Mouse (Mus musculus) neural tube, embryonic 13.5 days (tissue): Measurements from ENCODE around the gene Hydin. TPM values are rescaled to one million over a fixed set of nuclear protein-coding genes. Genes with fewer than 3 reads are reported as not detected.
"Not testable (repeated sequence)": the region's sequence is repeated elsewhere in the genome, so short reads cannot be mapped to it uniquely, and the experiment has no call there.

ENCODE experiments used
- ATAC-seq: fragments of 200-750 bp; cut with Nextera tagmentation; 2 replicates; pipeline ENCODE4 v1.8.0; 2017; ENCODE audit warnings: low read depth, mild to moderate bottlenecking, moderate TSS enrichment, moderate library complexity
- H3K27ac ChIP-seq: fragments of 300-500 bp; sonication (generic); replicated peaks from 2 replicates; pipeline ENCODE4 v1.5.1; 2015; ENCODE audit warnings: moderate library complexity, mild to moderate bottlenecking, inconsistent platforms
- H3K27me3 ChIP-seq: fragments of 300-500 bp; sonication (generic); 2 replicates; pipeline ENCODE4 v1.6.1; 2015; ENCODE audit warnings: mild to moderate bottlenecking, inconsistent platforms
- H3K36me3 ChIP-seq: fragments of 300-500 bp; sonication (generic); 2 replicates; pipeline ENCODE4 v1.6.1; 2015; ENCODE audit warnings: mild to moderate bottlenecking, inconsistent platforms
- H3K4me1 ChIP-seq: fragments of 300-500 bp; sonication (generic); replicated peaks from 2 replicates; pipeline ENCODE4 v1.6.1; 2015; ENCODE audit warnings: inconsistent platforms
- H3K4me2 ChIP-seq: fragments of 300-500 bp; sonication (generic); 2 replicates; pipeline ENCODE4 v1.6.1; 2015; ENCODE audit warnings: inconsistent platforms, mild to moderate bottlenecking, moderate library complexity
- H3K4me3 ChIP-seq: fragments of 300-500 bp; sonication (generic); 2 replicates; pipeline ENCODE4 v1.5.1; 2015; ENCODE audit warnings: mild to moderate bottlenecking, inconsistent platforms
- H3K9ac ChIP-seq: fragments of 300-500 bp; sonication (generic); 2 replicates; pipeline ENCODE4 v1.6.1; 2015; ENCODE audit warnings: moderate library complexity, mild to moderate bottlenecking, inconsistent platforms
- H3K9me3 ChIP-seq: fragments of 300-500 bp; sonication (generic); 2 replicates; pipeline ENCODE4 v1.6.1; 2016; ENCODE audit warnings: inconsistent platforms
- WGBS: fragments of 180-500 bp; shearing (Covaris S2); methylation state at CpG from one replicate; pipeline ENCODE4 v1.1.7; 2015; 5-methylcytosine and 5-hydroxymethylcytosine counted together
- polyA plus RNA-seq: library from polyadenylated mRNA; unstranded; fragments of >200 nt; fragmentation: Nextera tagmentation; extraction: Ambion mirVana; gene quantifications from 2 replicates; pipeline ENCODE4 v1.2.1, GENCODE M21; 2015

The Hydin gene
- polyA plus RNA-seq, 1 experiment from 2014 or later: 0.07 TPM

- Histone ChIP-seq H3K9me3 (no peaks in the 10 kb centered on the region), H3K4me2 (no peak overlapping the region), H3K4me1 (no peaks in the 10 kb centered on the region), H3K9ac (no peak overlapping the region), H3K27ac (no peak overlapping the region), H3K4me3 (no peak overlapping the region), H3K36me3 (no peaks in the 10 kb centered on the region), H3K27me3 (no peaks in the 10 kb centered on the region)
- no peak for ATAC-seq
- 81% methylated on average over 4 of the region's 4 CpGs for WGBS
These were observed 271.1 kb downstream of the Hydin start for GRCm38 (mm10) chr8:110537849-110538248.

- Histone ChIP-seq H3K27ac (no peak overlapping the region), H3K4me1 (no peaks in the 10 kb centered on the region), H3K4me3 (no peak overlapping the region), H3K4me2 (no peak overlapping the region), H3K36me3 (no peaks in the 10 kb centered on the region), H3K27me3 (no peaks in the 10 kb centered on the region), H3K9ac (no peak overlapping the region), H3K9me3 (no peaks in the 10 kb centered on the region)
- ATAC-seq: no peak
- WGBS: 74% methylated on average over 1 of the region's 1 CpGs
These were observed 283.6 kb downstream of the Hydin start for GRCm38 (mm10) chr8:110550343-110550742.

- not testable (repeated sequence) for H3K4me2 ChIP-seq, H3K4me1 ChIP-seq, H3K27me3 ChIP-seq, H3K36me3 ChIP-seq, ATAC-seq, H3K27ac ChIP-seq, H3K9ac ChIP-seq, H3K4me3 ChIP-seq, H3K9me3 ChIP-seq
These were observed 285.3 kb downstream of the Hydin start for GRCm38 (mm10) chr8:110552111-110552510.

DNA sequence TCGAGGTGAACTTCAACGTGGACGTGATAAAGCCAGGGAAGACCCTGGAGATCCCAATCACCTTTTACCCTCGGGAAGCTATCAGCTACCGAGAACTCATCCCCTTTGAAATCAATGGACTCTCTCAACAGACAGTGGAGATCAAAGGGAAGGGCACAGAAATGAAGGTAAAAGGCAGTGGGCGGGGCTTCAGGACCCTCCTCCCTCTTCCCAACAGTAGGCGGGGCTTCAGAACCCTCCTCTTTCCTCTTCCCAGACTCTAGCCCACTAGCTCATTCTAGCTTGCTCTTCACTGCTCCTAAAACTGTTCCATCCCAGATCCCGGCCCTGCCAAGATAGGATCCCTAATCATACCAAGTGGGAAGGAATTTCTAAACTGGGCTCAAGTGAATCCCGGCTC lies 325.9 kb downstream of the Hydin start:
- Histone ChIP-seq H3K9me3 (no peaks in the 10 kb centered on the region), H3K4me3 (no peak overlapping the region), H3K9ac (no peak overlapping the region), H3K27ac (no peak overlapping the region), H3K27me3 (no peaks in the 10 kb centered on the region), H3K4me1 (no peaks in the 10 kb centered on the region), H3K4me2 (no peak overlapping the region), H3K36me3 (no peaks in the 10 kb centered on the region)
- WGBS: 81% methylated on average over 9 of the region's 9 CpGs
- ATAC-seq: no peak

DNA sequence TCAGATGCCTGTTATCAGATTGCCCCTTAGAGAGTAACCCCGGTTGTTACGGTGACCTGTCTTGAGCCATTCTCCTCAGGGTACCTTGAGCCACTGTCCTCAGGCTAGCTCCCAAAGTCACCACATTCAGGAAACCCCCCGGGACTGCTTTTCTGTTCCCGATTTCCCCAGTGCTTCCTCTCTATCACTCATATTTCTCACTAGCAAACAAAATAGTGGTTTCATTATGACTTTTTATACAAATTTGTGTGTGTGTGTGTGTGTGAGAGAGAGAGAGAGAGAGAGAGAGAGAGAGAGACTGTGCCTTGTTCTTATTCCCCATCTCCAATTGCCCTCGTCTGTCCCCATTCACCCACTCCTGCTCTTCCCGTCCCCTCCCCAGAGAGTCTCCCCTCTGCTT lies 327.4 kb downstream of the Hydin start:
- H3K27ac ChIP-seq: no peak overlapping the region
- H3K4me3 ChIP-seq: no peak overlapping the region
- H3K36me3 ChIP-seq: no peaks in the 10 kb centered on the region
- H3K9me3 ChIP-seq: no peaks in the 10 kb centered on the region
- no peak overlapping the region for H3K9ac ChIP-seq
- 76% methylated on average over 6 of the region's 6 CpGs for WGBS
- no peak overlapping the region for H3K4me2 ChIP-seq
- no peaks in the 10 kb centered on the region for H3K4me1 ChIP-seq
- no peaks in the 10 kb centered on the region for H3K27me3 ChIP-seq
- no peak for ATAC-seq

GRCm38 (mm10) chr8:110604556-110604955 lies 337.8 kb downstream of the Hydin start:
- Histone ChIP-seq H3K27me3 (no peaks in the 10 kb centered on the region), H3K9me3 (no peaks in the 10 kb centered on the region)
- WGBS: 6% methylated on average over 1 of the region's 1 CpGs

DNA sequence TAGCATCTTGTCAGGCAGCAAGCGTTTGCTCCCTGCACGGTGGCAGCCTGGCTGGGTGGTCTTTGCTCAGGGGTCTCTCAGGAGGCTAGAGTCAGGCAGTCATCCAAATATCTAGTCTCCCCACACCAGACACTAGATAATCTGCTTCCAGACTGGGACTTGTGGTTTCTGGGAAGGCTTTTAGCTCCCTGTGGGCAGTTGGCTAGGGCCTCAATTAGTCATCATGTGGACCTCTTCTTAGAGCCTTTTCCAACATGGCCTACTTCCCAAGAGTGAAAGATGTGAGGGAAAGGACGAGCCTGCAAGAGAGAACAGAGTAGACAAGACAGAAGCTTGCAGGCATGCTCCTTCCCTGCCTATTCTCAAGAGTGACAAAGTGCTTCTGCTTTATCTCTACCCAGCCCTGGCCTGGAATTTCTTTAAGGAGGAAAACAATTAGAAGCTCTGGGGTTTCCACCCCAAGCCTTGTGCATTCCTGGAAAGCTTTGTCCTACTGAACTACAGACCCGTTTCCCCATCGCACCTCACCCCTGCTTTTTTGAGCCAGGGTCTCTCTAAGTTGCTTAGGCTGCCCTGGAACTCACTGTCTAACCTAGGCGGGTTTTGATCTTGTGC lies 338.7 kb downstream of the Hydin start:
- 61% methylated on average over 6 of the region's 6 CpGs for WGBS
- H3K9me3 ChIP-seq: no peaks in the 10 kb centered on the region
- no peak overlapping the region for H3K4me3 ChIP-seq
- no peak overlapping the region for H3K4me2 ChIP-seq
- no peak overlapping the region for H3K9ac ChIP-seq
- no peak for ATAC-seq
- no peaks in the 10 kb centered on the region for H3K4me1 ChIP-seq
- H3K27me3 ChIP-seq: no peaks in the 10 kb centered on the region
- no peaks in the 10 kb centered on the region for H3K36me3 ChIP-seq
- H3K27ac ChIP-seq: no peak overlapping the region

More at GRCm38 (mm10) chr8:110604556-110604955, 337.8 kb downstream of the Hydin start:
- ATAC-seq: no peak
- H3K4me1 ChIP-seq: no peaks in the 10 kb centered on the region
- no peak overlapping the region for H3K4me2 ChIP-seq
- no peak overlapping the region for H3K4me3 ChIP-seq
- no peak overlapping the region for H3K9ac ChIP-seq
- H3K36me3 ChIP-seq: no peaks in the 10 kb centered on the region
- H3K27ac ChIP-seq: no peak overlapping the region

GRCm38 (mm10) chr8:110615730-110616129 lies 349.0 kb downstream of the Hydin start:
- peaks cover 14% of the 10 kb centered on the region; the same call in 1 of the 2 replicates for H3K27me3 ChIP-seq
- H3K4me2 ChIP-seq: no peak overlapping the region
- no peaks in the 10 kb centered on the region for H3K9me3 ChIP-seq
- 71% methylated on average over 3 of the region's 3 CpGs for WGBS
- H3K36me3 ChIP-seq: no peaks in the 10 kb centered on the region
- H3K4me3 ChIP-seq: no peak overlapping the region
- no peak for ATAC-seq
- H3K9ac ChIP-seq: no peak overlapping the region
- H3K27ac ChIP-seq: no peak overlapping the region
- H3K4me1 ChIP-seq: peaks cover 24% of the 10 kb centered on the region

- H3K4me3 ChIP-seq: peak overlapping the region; percentile 96
- WGBS: 25% methylated on average over 14 of the region's 14 CpGs
- ATAC-seq: peak; percentile 49
- peak overlapping the region; percentile 85 for H3K9ac ChIP-seq
- H3K4me2 ChIP-seq: peak overlapping the region; percentile 95
- H3K4me1 ChIP-seq: peaks cover 32% of the 10 kb centered on the region
- H3K27me3 ChIP-seq: peaks cover 14% of the 10 kb centered on the region; the same call in 1 of the 2 replicates
- H3K9me3 ChIP-seq: no peaks in the 10 kb centered on the region
- no peaks in the 10 kb centered on the region for H3K36me3 ChIP-seq
- H3K27ac ChIP-seq: peak overlapping the region; percentile 69
These were observed 351.1 kb downstream of the Hydin start for GRCm38 (mm10) chr8:110617801-110618358.

- peaks cover 32% of the 10 kb centered on the region for H3K4me1 ChIP-seq
- peak within 1 kb of the TSS; percentile 85 for H3K9ac ChIP-seq
- H3K27ac ChIP-seq: peak within 1 kb of the TSS; percentile 69
- H3K27me3 ChIP-seq: peaks cover 14% of the 10 kb centered on the region; the same call in 1 of the 2 replicates
- H3K4me2 ChIP-seq: peak within 1 kb of the TSS; percentile 95
- H3K9me3 ChIP-seq: no peaks in the 10 kb centered on the region
- WGBS: under 1% methylated on average over 67 of the region's 67 CpGs
- H3K36me3 ChIP-seq: no peaks in the 10 kb centered on the region
- H3K4me3 ChIP-seq: peak within 1 kb of the TSS; percentile 96
- ATAC-seq: peak; percentile 97
These were observed 351.8 kb downstream of the Hydin start, which contains the start of gene Vac14 for GRCm38 (mm10) chr8:110618391-110619207. Gene Vac14, plus strand, starts transcription at chr8:110618585.

DNA sequence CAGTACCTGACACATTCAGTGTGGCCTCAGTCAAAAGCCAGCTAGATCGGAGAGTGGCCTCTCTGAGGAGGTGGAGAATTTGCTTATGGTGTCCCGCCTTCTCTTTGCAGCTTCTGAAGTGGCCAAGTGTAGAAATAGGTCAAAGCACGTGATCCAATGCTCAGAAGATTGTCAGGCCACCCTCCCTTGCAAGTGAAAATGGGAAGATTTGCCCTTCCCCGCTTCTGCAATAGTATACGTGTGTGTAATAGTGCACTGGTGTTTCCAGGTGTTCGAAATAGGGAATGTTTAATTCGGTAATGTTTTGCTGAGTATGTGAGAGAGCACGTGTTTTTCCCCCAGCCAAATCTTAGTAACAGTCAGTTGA lies 352.4 kb downstream of the Hydin start:
- ATAC-seq: no peak
- Histone ChIP-seq H3K4me2 (peak overlapping the region; percentile 95), H3K9me3 (no peaks in the 10 kb centered on the region), H3K36me3 (no peaks in the 10 kb centered on the region), H3K4me1 (peaks cover 32% of the 10 kb centered on the region), H3K27ac (no peak overlapping the region), H3K27me3 (peaks cover 14% of the 10 kb centered on the region; the same call in 1 of the 2 replicates), H3K4me3 (peak overlapping the region; percentile 96), H3K9ac (peak overlapping the region; percentile 85)
- 29% methylated on average over 8 of the region's 8 CpGs for WGBS

- Histone ChIP-seq H3K4me3 (peak overlapping the region; percentile 96; the same call in 1 of the 2 replicates), H3K27me3 (peaks cover 14% of the 10 kb centered on the region; the same call in 1 of the 2 replicates), H3K4me2 (peak overlapping the region; percentile 95), H3K9ac (no peak overlapping the region), H3K27ac (no peak overlapping the region), H3K4me1 (peaks cover 32% of the 10 kb centered on the region), H3K9me3 (no peaks in the 10 kb centered on the region), H3K36me3 (no peaks in the 10 kb centered on the region)
- ATAC-seq: no peak
- 92% methylated on average over 5 of the region's 5 CpGs for WGBS
These were observed 353.1 kb downstream of the Hydin start for GRCm38 (mm10) chr8:110619919-110620318.
